Mouse (Mus musculus) heart, embryonic 15.5 days (tissue): ENCODE measurements at regions not wholly inside any gene's neighbourhood (a gene's known extent, or its start where the extent isn't known, plus 50 kb on each side); places are given as distances from the start of the nearest gene placed in this dataset.

ENCODE experiments used
- ATAC-seq: fragments of 200-750 bp; cut with Nextera tagmentation; replicated peaks from 2 replicates; pipeline ENCODE4 v1.8.0; 2017; ENCODE audit warnings: low read depth, moderate TSS enrichment; ENCODE audit not compliant: insufficient number of reproducible peaks, insufficient read depth, low FRiP score
- H3K27ac ChIP-seq: fragments of 300-500 bp; sonication (generic); 2 replicates; pipeline ENCODE4 v1.5.1; 2015; ENCODE audit warnings: mild to moderate bottlenecking, inconsistent platforms
- H3K27me3 ChIP-seq: fragments of 300-500 bp; sonication (generic); 2 replicates; pipeline ENCODE4 v1.6.1; 2015; ENCODE audit warnings: inconsistent platforms
- H3K36me3 ChIP-seq: fragments of 300-500 bp; sonication (generic); 2 replicates; pipeline ENCODE4 v1.6.1; 2015; ENCODE audit warnings: mild to moderate bottlenecking, inconsistent platforms
- H3K4me1 ChIP-seq: fragments of 300-500 bp; sonication (generic); replicated peaks from 2 replicates; pipeline ENCODE4 v1.6.1; 2015; ENCODE audit warnings: inconsistent platforms
- H3K4me2 ChIP-seq: fragments of 300-500 bp; sonication (generic); 2 replicates; pipeline ENCODE4 v1.6.1; 2015; ENCODE audit warnings: inconsistent platforms, mild to moderate bottlenecking, moderate library complexity
- H3K4me3 ChIP-seq: fragments of 300-500 bp; sonication (generic); 2 replicates; pipeline ENCODE4 v1.5.1; 2015; ENCODE audit warnings: mild to moderate bottlenecking, inconsistent platforms
- H3K9ac ChIP-seq: fragments of 300-500 bp; sonication (generic); 2 replicates; pipeline ENCODE4 v1.6.1; 2015; ENCODE audit warnings: mild to moderate bottlenecking, inconsistent platforms
- H3K9me3 ChIP-seq: fragments of 300-500 bp; sonication (generic); replicated peaks from 2 replicates; pipeline ENCODE4 v1.6.1; 2016; ENCODE audit warnings: inconsistent platforms
- WGBS: fragments of 180-500 bp; shearing (Covaris S2); methylation state at CpG from one replicate; pipeline ENCODE4 v1.1.7; 2015; ENCODE audit warnings: mixed read lengths; 5-methylcytosine and 5-hydroxymethylcytosine counted together

DNA sequence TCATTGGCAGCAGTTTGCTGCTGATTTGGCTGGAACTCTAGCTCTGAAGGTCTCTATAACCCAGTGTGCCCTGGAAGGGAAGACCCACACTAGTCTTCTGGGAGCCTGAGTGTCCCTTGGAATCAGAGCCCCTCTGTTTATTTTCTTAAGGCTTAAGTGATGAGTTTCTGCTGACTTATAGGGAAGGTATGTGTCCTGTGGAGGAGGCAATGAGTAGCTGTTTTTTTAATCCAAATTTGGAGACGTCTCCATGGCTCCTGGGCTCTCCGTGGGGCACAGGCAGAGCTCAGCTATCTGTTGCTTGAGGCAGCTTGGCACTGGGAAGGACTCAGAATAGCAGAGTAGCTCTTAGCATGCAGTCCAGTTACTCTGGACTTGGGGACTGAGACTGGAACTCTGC is 146.4 kb downstream of the Ttc32 start:
- Histone ChIP-seq H3K27me3 (no peaks in the 10 kb centered on the region), H3K36me3 (no peaks in the 10 kb centered on the region), H3K4me1 (peaks cover 4% of the 10 kb centered on the region), H3K4me2 (no peak overlapping the region), H3K9me3 (no peaks in the 10 kb centered on the region), H3K27ac (no peak overlapping the region), H3K9ac (no peak overlapping the region), H3K4me3 (no peak overlapping the region)
- WGBS, result 15% methylated on average over 2 of the region's 2 CpGs
- no peak for ATAC-seq

DNA sequence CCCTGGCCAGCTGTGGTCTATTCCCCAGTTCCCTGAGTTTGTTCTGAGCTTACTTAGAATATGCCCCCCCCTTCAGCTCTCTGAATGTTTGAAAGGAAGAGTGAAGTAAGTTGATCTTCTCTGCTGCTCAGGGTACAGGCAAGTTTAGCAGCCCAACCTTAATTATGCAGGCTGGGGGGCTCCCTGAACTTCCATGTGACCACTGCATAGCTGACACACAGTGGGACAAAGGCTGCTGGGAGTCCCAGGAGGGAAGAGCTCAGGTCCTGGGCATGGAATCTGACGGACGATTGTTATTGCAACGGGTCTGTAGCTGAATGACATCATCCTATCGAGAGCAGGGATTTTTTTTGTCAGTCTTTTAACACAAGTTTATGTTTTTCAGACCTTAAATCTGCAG is 148.8 kb downstream of the Ttc32 start:
- H3K36me3 ChIP-seq, result no peaks in the 10 kb centered on the region
- no peak for ATAC-seq
- no peak overlapping the region for H3K9ac ChIP-seq
- no peaks in the 10 kb centered on the region for H3K9me3 ChIP-seq
- no peak overlapping the region for H3K4me2 ChIP-seq
- peaks cover 4% of the 10 kb centered on the region for H3K4me1 ChIP-seq
- no peak overlapping the region for H3K27ac ChIP-seq
- H3K27me3 ChIP-seq, result no peaks in the 10 kb centered on the region
- WGBS, result 45% methylated on average over 4 of the region's 4 CpGs
- H3K4me3 ChIP-seq, result no peak overlapping the region

DNA sequence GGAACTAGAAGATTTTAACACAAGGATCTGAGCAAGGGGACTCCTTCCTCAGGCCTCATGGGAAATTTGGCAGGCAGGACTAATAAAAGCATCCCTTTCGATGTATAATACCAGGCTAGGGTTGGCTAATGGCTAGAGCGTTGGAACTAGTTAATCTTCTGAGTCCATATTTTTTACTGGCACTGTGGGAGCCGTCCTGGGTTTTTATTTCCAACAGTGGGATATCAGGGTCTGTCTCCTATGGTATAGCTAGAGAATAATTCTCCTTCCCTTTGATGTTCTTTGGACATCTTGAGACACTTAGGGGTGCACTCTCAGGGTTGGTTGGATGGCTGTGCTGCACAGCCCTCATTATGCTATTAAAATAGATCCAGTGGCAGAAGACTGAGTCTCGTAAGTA is 150.9 kb downstream of the Ttc32 start:
- Histone ChIP-seq H3K4me2 (no peak overlapping the region), H3K36me3 (no peaks in the 10 kb centered on the region), H3K27ac (no peak overlapping the region), H3K9ac (no peak overlapping the region), H3K9me3 (no peaks in the 10 kb centered on the region), H3K27me3 (no peaks in the 10 kb centered on the region), H3K4me3 (no peak overlapping the region), H3K4me1 (no peaks in the 10 kb centered on the region)
- 69% methylated on average over 4 of the region's 4 CpGs for WGBS
- ATAC-seq, result no peak

DNA sequence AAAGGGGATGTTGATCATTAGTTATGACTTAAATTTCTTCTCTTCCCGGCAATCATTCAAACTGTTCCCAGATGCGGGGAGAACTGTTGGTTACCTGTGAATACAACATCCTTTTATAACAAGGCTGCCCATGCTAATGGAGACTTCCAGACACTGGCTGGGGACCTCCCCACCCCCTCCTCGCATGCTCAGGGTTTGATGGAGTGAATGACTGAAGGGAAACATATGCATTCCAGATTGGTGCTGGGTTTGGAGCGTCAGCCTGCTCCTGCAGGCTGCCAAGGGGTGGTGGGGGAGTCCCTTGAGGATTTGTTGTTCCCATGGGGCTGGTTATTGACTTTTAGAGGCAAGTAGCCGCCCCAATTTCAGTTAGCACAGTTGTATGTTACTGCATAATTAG is 161.9 kb downstream of the Ttc32 start:
- Histone ChIP-seq H3K9me3 (no peaks in the 10 kb centered on the region), H3K9ac (no peak overlapping the region), H3K27ac (no peak overlapping the region), H3K27me3 (no peaks in the 10 kb centered on the region), H3K36me3 (no peaks in the 10 kb centered on the region), H3K4me1 (no peaks in the 10 kb centered on the region), H3K4me2 (no peak overlapping the region), H3K4me3 (no peak overlapping the region)
- WGBS, result 78% methylated on average over 5 of the region's 5 CpGs
- no peak for ATAC-seq

DNA sequence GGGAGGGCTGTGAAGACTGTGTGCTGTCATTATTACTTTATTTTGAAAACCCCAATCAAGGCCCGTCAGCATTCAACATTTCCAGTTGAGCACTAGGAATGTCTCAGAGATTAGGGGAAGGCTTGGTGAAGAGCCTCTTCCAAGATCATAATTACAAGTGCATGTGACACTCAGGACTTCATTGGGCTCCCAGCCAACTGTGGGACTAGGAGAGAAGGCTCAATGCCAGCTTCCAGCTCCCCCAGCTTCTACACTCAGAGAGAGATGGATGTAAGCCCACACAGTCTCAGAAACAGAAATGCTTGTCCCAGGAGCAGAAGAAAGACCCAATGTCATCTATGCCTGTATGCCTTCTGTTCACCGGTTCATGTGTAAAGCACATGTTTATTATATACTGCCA is 169.5 kb downstream of the Ttc32 start:
- WGBS, result 56% methylated on average over 2 of the region's 2 CpGs
- H3K4me1 ChIP-seq, result peaks cover 4% of the 10 kb centered on the region; the same call in 1 of the 2 replicates
- ATAC-seq, result no peak
- H3K36me3 ChIP-seq, result no peaks in the 10 kb centered on the region
- H3K27ac ChIP-seq, result no peak overlapping the region
- no peak overlapping the region for H3K9ac ChIP-seq
- H3K27me3 ChIP-seq, result no peaks in the 10 kb centered on the region
- H3K4me3 ChIP-seq, result no peak overlapping the region
- H3K4me2 ChIP-seq, result no peak overlapping the region
- H3K9me3 ChIP-seq, result no peaks in the 10 kb centered on the region

DNA sequence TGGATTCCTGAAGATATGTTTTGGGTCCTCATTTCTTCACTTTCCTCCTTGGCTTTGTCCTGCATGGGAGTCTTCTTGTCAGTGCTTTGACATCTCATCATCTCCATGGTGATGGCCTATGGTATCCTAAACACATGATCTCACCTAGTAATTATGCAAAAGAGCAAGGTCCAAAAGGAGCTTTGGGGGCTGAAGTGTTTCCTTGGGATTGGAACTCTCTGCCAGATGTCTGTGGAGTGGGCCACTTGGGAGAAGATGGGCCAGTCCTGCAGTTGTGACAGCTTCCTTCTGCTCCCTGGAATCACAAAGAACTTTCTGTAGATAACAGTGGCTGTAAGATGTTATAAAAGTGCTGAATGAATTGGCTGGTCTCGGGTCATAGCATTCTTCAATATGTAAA is 182.4 kb downstream of the Ttc32 start:
- no peak overlapping the region for H3K4me3 ChIP-seq
- no peaks in the 10 kb centered on the region for H3K36me3 ChIP-seq
- no peak overlapping the region for H3K4me2 ChIP-seq
- ATAC-seq, result no peak
- H3K4me1 ChIP-seq, result no peaks in the 10 kb centered on the region
- H3K27me3 ChIP-seq, result no peaks in the 10 kb centered on the region
- WGBS, result 50% methylated on average over 1 of the region's 1 CpGs
- H3K9ac ChIP-seq, result no peak overlapping the region
- H3K9me3 ChIP-seq, result no peaks in the 10 kb centered on the region
- H3K27ac ChIP-seq, result no peak overlapping the region

DNA sequence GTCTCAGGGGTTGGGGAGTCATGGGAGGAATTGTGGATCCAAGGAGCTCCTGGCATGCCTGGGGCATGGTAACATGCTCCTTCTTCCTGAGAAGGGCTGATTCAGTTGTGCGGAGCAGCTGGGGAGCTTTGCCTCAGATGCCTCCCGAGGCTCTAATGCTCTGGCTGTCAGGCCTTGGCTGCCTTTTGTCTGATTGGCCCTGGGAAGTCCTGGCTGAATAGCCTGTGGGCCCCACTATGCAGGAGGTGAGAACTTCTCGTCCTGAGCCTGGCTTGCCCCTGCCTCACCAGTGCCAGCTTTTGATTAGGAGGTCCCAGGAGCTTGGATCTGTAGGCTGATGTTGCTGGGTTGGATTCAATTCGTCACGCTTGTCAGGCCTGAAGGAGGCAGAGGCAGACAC is 195.2 kb downstream of the Ttc32 start:
- 0 out of 2 replicates have a peak, but pooled peaks have one; percentile 22 for ATAC-seq
- Histone ChIP-seq H3K27ac (no peak overlapping the region), H3K27me3 (no peaks in the 10 kb centered on the region), H3K9me3 (no peaks in the 10 kb centered on the region), H3K36me3 (no peaks in the 10 kb centered on the region), H3K4me1 (peaks cover 8% of the 10 kb centered on the region), H3K4me2 (no peak overlapping the region), H3K9ac (no peak overlapping the region), H3K4me3 (no peak overlapping the region)
- WGBS, result 45% methylated on average over 5 of the region's 5 CpGs

DNA sequence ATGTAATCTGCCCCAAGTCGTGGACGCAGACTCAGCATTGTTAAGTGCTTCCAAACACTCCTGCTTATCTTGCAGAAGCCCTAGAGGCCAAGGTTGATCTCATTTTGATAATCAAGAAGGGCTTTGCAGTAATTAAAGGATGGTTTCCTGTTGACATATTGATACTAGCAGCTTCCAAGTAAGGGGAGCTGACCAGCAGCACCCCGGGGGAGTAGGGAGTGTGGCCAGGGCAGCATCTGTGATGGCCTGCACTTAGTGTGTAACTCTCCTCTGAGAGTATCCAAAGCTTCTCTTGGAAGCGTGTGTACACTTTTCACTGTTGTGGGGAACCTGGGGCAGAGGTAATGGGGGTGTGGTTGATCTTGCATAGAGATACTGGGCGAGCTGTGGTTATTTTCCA is 198.1 kb downstream of the Ttc32 start:
- 75% methylated on average over 5 of the region's 5 CpGs for WGBS
- Histone ChIP-seq H3K9me3 (no peaks in the 10 kb centered on the region), H3K9ac (no peak overlapping the region), H3K4me3 (no peak overlapping the region), H3K4me2 (no peak overlapping the region), H3K36me3 (no peaks in the 10 kb centered on the region), H3K27me3 (no peaks in the 10 kb centered on the region), H3K4me1 (peaks cover 13% of the 10 kb centered on the region), H3K27ac (no peak overlapping the region)
- ATAC-seq, result no peak

DNA sequence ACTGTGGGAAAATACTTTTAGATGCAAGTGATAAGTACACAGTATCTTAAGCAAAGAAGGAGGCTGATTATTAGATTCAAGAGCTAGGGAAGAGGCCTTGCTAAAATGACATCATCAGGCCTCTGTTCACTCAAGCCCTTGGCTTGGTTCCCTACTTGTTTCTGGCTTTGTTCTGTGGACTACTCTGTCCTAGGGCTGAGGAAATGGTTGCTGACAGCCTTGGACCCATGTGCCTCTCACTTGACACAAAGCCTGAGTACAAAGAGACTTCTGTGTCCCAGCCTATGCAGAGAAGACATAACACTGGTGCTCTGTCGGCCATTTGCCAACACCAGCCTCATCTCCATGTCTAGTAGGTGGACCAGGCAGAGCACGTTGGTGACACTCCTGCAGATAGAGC is 198.7 kb downstream of the Ttc32 start:
- Histone ChIP-seq H3K4me2 (no peak overlapping the region), H3K9ac (no peak overlapping the region), H3K36me3 (no peaks in the 10 kb centered on the region), H3K27ac (no peak overlapping the region), H3K27me3 (no peaks in the 10 kb centered on the region), H3K4me1 (peaks cover 13% of the 10 kb centered on the region), H3K9me3 (no peaks in the 10 kb centered on the region), H3K4me3 (no peak overlapping the region)
- peak; percentile 50 for ATAC-seq
- WGBS, result 53% methylated on average over 2 of the region's 2 CpGs

DNA sequence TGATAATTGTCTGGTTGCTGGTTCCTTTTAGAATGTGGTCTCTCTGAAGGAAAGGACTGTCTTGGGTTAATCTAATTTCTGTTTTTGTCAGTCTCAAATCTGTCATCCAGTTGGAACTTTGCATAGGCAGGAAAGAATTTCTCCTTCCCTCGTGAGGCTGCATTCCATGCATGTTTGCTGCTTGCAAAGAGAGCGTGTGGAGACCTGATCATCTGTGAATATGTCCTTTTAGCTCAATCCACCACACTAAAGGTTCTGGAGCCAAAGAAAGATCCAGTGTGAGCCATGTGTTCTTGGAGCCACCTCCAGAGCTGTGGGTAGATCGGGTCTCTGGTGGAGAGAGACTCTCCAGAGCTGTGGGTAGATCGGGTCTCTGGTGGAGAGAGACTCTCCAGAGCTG is 200.2 kb downstream of the Ttc32 start:
- Histone ChIP-seq H3K4me1 (peaks cover 13% of the 10 kb centered on the region), H3K4me2 (no peak overlapping the region), H3K9ac (no peak overlapping the region), H3K4me3 (no peak overlapping the region), H3K9me3 (no peaks in the 10 kb centered on the region), H3K27me3 (no peaks in the 10 kb centered on the region), H3K36me3 (no peaks in the 10 kb centered on the region), H3K27ac (no peak overlapping the region; the same call in 1 of the 2 replicates)
- WGBS, result 44% methylated on average over 4 of the region's 4 CpGs
- ATAC-seq, result no peak

DNA sequence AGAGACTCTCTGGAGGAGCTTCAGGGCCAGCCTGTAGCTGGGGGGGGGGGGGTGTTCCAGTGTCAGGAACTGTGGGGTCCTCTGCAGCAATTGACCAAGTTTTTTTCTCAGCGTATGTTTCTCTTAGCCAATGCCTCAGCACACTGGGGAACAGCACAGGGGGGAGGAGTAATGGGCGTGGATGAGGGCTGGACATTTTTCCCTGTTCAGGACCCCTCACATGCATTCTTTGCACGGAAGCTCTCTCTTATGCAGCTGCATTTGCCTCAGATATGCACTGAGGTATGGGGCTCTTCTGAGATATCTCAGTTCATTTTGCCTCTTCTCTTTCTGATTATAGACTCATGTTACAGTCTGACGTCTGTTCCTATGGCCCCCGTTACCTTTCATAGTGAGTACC is 200.8 kb downstream of the Ttc32 start:
- Histone ChIP-seq H3K9me3 (no peaks in the 10 kb centered on the region), H3K4me2 (no peak overlapping the region), H3K4me3 (no peak overlapping the region), H3K36me3 (no peaks in the 10 kb centered on the region), H3K9ac (no peak overlapping the region), H3K27me3 (no peaks in the 10 kb centered on the region), H3K27ac (no peak overlapping the region), H3K4me1 (peaks cover 13% of the 10 kb centered on the region)
- WGBS, result 58% methylated on average over 5 of the region's 5 CpGs
- no peak for ATAC-seq

DNA sequence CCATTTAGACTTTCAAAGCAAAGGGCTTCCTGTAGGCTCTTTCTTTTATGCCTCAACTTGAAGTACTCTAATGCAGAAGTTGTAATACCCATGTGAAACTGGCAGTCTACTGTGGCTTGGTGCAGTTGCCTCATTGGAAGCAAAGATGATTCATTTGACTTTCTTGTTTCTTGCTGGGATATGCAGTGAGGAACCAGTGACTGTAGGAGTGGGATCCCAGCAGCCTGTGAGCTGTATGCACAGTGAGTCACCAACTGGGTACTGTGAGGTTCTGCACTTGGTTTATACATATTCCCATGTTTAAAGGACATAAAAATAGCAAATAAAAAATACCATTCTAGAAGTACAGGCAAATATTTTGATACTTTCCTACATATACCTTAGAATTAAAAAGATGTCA is 202.6 kb downstream of the Ttc32 start:
- H3K4me3 ChIP-seq, result no peak overlapping the region
- no peaks in the 10 kb centered on the region for H3K36me3 ChIP-seq
- no peak overlapping the region for H3K9ac ChIP-seq
- H3K9me3 ChIP-seq, result no peaks in the 10 kb centered on the region
- no peak overlapping the region for H3K4me2 ChIP-seq
- H3K4me1 ChIP-seq, result peaks cover 15% of the 10 kb centered on the region
- no peak for ATAC-seq
- no peak overlapping the region for H3K27ac ChIP-seq
- no peaks in the 10 kb centered on the region for H3K27me3 ChIP-seq

DNA sequence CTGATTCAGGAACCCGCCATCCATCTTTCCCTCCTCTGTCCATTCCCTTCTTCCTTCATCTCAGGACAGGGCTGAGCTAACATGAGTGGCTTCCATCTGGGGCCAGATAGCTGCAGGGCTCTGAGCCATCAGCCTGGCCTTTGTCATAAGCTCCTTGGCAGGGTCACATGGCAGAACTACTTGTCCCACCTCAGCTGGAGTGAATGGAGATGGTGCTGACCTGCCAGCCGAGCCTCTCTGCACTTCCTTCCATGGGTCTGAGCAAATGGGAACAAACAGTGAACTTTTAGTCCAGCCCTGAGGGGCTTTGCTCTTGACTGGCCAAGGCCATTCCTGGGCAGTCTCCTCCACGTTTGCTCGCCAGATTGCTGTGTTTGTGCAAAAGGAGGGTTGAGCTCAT is 206.1 kb downstream of the Ttc32 start:
- Histone ChIP-seq H3K27me3 (no peaks in the 10 kb centered on the region), H3K9me3 (no peaks in the 10 kb centered on the region), H3K4me2 (no peak overlapping the region), H3K4me1 (peaks cover 9% of the 10 kb centered on the region), H3K4me3 (no peak overlapping the region), H3K9ac (no peak overlapping the region), H3K27ac (no peak overlapping the region), H3K36me3 (no peaks in the 10 kb centered on the region)
- WGBS, result 76% methylated on average over 4 of the region's 4 CpGs
- ATAC-seq, result no peak
